Mouse (Mus musculus) thymus, adult 2 months (tissue): Measurements from ENCODE around the gene Kcmf1.

Experiments used
- CTCF ChIP-seq: fragments of 200-500 bp; IDR thresholded peaks from 2 replicates; pipeline ENCODE4 v1.5.1; 2012; ENCODE audit warnings: mild to moderate bottlenecking, control low read depth, low read length, moderate library complexity, borderline replicate concordance; ENCODE audit not compliant: control insufficient read depth, poor library complexity, insufficient read depth; ENCODE audit errors: extremely low read depth
- POLR2A ChIP-seq: fragments of 200-500 bp; IDR thresholded peaks from 2 replicates; pipeline ENCODE4 v1.6.1; 2012; ENCODE audit warnings: mild to moderate bottlenecking, low read length, control low read depth, moderate library complexity; ENCODE audit not compliant: control insufficient read depth, poor library complexity, insufficient read depth; ENCODE audit errors: extremely low read depth

GRCm38 (mm10) chr6:72929795-72930398 is 30.1 kb upstream of the Kcmf1 start:
- no peak for TF ChIP-seq POLR2A
- TF ChIP-seq CTCF: no peak
